Mouse (Mus musculus) adrenal gland (tissue): ENCODE data around the gene Slc7a5.

ENCODE experiments used
- intact Hi-C: fragments of 180-260 bp; cut with DNase I; formaldehyde crosslinking; loops from one replicate; pipeline ENCODE4 v1.15.1; 2025

The Slc7a5 gene

DNA sequence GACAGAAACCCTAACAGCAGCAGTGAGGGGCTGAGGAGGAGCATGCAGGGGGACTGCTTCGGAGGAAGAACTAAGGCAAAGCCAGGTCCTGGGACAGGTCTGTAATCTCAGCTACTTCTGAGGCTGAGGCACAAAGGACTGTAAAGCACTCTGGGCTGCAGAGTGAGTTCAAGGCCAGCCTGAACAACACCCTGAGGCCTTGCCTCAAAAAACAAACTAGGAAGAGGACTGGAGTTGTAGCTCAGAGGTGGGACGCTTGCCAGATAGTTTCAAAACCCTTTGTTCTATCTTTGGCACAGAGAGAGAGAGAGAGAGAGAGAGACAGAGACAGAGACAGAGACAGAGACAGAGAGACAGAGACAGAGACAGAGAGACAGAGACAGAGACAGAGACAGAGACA lies 53.9 kb downstream of the Slc7a5 start:
- intact Hi-C loops: no loop called here

DNA sequence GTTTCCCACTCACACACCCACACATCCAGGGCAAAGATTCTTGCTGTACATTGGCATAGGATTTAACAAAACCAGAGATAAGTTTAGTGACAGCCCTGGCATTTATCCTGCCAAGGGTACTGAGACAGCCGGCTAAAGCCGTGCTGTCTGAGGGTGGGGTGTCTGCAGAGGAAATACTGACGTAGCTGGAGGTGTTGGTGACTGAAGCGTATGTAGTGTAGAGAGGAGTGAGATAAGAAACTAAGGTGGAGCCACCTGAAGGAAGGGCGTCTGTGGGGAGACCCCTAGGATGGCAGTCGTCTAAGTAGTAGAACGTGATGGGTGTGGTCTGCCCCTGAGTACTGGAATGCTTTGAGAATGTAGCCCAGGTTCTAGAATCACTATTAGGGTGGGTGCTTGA lies 55.0 kb downstream of the Slc7a5 start:
- intact Hi-C loops: no loop called here

DNA sequence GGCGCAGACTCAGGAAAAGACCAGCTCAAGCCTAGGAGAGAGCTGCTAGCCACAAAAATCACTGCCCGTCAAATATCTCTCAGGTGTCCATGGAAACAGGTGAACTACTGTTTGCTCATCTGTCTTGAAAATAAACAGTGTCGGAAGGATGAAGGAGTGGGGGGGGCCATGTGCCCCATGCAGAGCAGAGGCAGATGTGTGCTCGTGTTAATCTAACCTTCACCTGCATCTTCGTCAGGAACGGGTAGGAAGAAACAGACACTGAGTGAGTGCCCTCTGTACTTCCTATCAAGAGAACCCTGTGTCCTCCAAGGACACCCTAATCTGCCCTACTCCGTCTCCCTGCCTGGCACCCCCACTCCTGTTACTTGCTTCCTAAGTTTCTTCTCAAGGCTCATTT lies 55.8 kb downstream of the Slc7a5 start:
- intact Hi-C loops: loop anchor here (1.0 to 2.0 kb wide), 2 partner anchors 19 to 58 kb away; no protein-coding TSS in a partner anchor

DNA sequence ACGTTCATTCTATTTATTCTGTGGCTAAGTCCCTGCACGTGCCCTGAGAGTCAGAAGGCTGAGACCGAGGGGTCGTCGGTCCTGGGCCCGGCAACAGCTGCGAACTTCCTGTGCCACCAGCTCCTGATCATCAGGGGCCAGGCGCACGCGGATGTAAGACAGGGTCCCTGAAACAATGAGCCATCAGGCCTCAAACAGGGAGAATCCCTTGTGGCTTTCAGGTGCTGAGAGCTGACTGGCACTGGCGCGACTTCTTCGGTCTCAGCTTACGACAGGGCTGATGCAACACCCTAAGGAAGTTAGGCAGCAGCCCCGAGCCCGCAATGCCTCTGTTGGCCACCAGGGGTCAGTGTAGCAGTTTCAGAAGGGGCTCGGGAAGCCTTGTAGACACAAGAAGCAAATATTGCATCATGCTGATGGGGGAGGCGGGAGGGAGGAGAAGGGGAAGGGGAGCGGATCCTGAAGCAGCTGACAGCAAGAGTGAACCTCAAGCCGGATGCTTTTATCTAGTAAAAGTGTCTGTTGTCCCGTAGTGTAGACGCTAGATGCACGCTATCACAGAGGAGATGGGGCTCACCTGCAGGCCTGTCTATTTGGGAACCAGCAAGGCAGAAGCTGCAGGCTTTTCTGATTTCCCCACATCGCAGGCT lies 56.5 kb downstream of the Slc7a5 start:
- intact Hi-C loops: loop anchor here (1.0 to 2.0 kb wide), 2 partner anchors 20 to 58 kb away; no protein-coding TSS in a partner anchor

DNA sequence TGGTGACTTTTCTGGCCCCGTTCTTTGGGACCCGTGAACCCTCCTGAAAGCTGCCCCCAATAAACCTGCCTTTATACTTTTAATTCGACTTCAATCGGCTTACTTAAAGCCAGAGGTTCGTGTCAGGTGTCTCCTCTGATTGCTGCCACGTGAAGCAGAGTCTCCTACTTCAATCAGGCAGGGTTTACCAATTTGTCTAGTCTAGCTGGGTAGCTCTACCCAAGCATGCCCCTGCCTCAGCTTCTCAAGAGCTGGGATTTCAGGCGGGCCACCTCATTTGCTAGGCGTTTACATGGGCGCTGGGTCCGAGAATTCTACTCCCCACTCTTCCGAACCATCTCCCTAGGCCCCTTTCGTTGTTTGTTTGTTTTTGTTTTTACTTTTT lies 57.1 kb downstream of the Slc7a5 start:
- intact Hi-C loops: loop anchor here (2.0 kb wide), 1 partner anchor 20 kb away; no protein-coding TSS in a partner anchor

DNA sequence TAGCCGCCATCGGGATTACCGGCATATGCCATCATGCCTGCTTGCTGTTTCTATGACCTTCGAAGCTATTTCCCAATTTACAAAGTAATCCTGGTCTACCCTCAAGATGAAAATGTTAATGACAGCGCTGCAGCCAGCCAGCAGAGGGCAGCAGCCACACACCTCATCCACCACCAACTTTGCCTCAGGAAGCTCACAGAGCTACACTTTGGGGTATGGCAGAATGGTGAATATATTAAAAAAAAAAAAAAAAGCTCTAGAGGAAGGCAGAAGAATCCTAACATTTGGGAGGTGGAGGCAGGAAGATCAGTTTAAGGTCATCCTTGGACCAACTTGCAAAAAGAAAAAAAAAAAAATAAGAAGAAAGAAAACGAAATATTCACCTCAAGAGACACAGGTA lies 57.5 kb downstream of the Slc7a5 start:
- intact Hi-C loops: loop anchor here (2.0 kb wide), 1 partner anchor 21 kb away; no protein-coding TSS in a partner anchor

DNA sequence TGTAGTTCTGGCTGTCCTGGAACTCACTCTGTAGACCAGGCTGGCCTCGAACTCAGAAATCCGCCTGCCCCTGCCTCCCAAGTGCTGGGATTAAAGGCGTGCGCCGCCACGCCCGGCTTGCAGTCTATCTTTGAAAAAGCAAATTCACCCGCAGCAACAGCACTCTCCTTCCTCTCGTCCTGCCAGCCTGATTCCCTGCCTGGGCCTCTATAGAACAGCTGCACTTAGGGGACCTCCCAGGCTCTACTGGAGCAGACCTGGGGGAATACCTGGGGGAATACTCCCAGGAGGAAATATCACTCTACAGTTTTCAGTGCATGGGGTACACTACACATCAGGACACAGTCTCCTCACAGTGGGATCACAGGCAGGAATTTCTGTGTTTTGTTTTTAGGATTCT lies 58.2 kb downstream of the Slc7a5 start:
- intact Hi-C loops: loop anchor here (10.0 kb wide), 1 partner anchor 135 kb away; no protein-coding TSS in a partner anchor

DNA sequence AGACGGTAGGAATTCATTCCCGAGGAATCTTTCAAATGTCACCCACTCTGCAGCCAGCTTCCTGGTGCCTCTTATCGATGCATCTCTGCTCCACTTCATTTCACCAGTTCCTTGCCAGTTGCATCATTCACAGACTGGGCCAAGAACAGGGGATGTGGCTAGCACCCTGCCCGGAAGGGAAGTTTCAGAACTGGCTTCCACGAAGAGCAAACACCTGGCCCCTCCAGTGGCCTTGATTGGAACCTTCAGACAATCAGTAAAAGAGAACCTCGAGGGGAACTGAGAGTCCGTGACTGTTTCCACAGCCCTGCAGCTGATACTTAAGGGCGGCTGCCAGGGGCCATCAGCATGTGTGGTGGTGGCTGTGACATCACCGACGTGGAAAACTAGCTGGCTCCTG lies 59.0 kb downstream of the Slc7a5 start:
- intact Hi-C loops: loop anchor here (10.0 kb wide), 1 partner anchor 134 kb away; no protein-coding TSS in a partner anchor

DNA sequence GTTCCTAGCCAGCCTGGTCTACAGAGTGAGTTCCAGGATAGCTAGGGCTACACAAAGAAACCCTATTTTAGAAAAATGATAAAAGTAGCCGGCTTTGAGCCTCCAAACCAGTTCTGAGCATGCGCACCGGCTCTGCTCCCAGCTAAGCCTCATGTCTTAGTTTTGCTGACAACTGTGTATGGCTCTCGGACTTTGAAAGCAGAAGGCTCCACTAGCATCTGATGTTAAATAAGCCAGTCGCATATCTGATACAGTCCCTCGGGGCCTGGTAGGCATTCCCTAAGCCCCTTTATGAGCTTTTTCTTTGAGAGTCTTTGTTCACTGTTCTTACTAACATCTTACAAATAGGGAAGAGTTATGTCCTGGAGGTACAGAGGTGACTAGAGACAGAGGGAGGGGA lies 59.5 kb downstream of the Slc7a5 start:
- intact Hi-C loops: loop anchor here (10.0 kb wide), 1 partner anchor 133 kb away; no protein-coding TSS in a partner anchor

DNA sequence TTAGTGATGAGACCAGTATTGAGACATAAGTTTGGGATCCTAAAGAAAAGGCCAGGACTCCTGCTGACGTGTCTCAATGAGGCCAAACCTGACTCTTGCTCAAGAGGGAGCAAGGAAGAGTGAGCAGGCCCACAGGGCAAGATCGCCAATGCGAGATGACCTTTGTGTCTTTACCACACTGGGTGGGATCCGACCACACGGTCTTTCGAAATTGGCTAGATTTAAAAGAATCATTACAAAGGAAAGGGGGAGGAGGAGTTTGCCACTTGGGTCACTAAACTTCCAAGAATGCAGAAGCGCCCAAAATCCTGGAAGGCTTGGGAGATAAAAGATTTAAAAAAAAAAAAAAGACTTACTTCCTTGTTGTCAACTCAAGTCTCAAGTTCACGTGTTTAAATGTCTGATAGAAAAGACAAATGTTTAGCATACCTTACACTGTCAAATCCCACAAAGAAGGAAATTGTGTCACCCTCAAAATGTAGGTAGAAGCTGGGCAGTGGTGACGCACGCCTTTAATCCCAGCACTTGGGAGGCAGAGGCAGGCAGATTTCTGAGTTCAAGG lies 60.2 kb downstream of the Slc7a5 start:
- intact Hi-C loops: loop anchor here (10.0 kb wide), 1 partner anchor 133 kb away; no protein-coding TSS in a partner anchor

DNA sequence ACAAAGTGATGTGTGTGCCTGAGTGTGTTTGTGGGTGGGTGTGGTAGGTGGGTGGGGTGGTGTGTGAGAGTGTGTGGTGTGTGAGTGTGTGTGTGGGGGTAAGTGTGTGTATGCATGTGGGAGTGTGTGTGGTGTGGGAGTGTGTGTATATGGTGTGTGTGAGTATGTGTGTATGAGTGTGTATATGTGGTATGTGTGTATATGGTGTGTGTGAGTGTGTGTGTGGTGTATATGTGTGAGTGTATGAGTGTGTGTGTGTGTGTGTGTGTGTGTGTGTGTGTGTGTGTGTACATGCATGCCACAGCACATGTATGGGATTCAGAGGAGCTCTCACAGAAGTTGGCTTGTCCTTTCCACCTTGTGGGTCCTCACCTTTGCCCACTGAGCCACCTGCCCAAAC lies 60.7 kb downstream of the Slc7a5 start:
- intact Hi-C loops: loop anchor here (10.0 kb wide), 1 partner anchor 132 kb away; no protein-coding TSS in a partner anchor

DNA sequence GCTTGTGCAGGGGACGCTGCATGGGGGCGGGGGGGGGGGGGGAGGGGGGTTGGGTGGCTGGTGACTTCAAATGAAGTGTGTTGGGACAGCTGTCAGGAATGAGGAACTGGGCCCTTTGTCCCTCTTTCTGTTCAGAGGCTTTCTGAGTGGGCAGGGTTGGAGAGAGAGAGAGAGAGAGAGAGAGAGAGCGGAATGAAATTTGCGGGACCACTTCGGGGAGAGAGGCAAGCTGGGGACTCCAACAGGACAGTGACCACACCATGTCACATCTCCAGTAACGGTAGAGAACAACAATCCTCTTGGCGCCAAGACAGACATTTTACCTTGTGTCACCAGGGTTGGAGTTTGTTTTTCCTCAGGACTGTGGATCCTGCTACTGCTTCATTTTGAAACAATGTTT lies 62.7 kb downstream of the Slc7a5 start:
- intact Hi-C loops: loop anchor here (10.0 kb wide), 1 partner anchor 130 kb away; no protein-coding TSS in a partner anchor

DNA sequence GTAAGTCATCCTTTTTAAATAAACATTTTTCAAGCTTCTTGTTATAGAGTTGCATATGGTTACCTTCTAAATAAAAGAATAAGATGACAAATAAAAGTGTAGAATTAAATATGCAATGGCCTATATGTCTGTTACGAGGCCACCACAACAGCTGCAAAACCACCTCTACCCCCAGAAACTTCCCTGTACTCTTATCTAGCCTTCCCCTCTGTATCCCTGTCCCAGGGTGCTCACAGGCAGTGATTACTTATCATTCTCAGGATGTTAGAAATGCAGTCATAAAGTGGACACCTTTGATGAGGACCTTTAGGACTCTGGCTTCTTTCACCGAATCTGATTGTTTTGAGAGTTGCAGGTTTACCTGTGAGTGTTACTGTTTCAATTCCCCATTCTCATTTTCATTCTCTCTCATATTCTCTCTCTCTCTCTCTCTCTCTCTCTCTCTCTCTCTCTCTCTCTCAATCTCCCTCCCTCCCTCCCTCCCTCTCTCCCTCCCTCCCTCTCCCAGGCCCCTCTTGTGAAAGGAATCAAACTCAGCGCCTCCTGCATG lies 64.2 kb downstream of the Slc7a5 start:
- intact Hi-C loops: loop anchor here (10.0 kb wide), 1 partner anchor 128 kb away; no protein-coding TSS in a partner anchor

DNA sequence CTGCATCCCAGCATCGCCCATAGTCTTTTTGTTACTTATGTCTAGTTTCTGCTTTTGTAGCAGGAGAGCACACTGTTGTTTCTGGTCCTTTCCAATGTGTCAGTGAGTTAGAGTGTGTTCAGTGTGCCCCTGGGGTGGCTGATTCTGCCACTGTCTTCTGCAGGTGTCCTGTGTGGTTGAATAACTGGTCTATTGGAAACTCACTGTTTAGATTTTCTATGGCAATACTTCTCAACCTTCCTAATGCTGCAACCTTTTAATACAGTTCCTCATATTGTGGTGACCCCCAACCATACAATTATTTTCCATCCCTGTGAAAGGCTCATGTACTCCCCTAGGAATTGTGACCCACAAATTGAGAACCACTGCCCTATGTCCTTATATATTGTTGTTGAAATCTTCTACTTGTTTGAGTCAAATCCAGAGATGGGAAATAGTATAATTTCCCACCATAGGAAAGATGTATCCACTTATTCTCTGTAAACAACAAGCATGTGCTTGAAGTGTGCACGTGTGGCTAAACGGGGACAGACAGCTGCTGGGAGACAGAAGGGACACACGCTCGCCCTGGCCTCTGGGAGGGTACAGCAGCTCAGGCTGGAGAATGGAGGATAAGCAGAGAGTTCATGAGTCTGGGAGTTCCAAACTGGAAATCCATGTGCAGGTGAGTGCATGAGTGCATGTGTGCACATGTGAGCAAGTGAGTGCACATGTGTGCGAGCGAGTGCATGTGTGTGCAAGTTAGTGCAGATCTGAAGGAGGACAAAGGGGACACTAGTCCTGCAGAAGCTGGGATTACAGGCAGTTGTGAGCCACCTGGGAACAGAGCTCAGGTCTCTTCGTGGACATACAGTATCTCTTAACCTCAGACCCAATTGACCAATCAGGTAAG lies 65.2 kb downstream of the Slc7a5 start:
- intact Hi-C loops: loop anchor here (10.0 kb wide), 1 partner anchor 128 kb away; no protein-coding TSS in a partner anchor

DNA sequence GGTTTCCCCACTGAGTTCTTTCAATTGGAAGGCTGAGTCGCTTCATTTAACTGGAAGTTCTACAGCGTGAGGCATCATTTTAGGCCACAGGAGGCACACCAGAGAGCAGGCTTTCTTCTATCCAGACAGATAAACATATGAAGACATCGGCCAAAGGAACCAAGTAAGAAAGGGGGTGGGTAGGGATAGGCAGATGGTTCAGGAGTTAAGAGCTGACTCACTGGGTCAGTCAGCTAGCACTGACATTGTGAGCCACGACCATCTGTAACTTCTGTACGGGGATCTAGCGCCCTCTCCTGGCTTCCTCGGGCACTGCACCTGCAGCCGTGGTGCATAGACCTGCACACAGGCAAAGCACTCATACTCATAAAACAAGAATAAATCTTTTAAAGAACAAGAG lies 66.3 kb downstream of the Slc7a5 start:
- intact Hi-C loops: loop anchor here (10.0 kb wide), 1 partner anchor 126 kb away; no protein-coding TSS in a partner anchor

DNA sequence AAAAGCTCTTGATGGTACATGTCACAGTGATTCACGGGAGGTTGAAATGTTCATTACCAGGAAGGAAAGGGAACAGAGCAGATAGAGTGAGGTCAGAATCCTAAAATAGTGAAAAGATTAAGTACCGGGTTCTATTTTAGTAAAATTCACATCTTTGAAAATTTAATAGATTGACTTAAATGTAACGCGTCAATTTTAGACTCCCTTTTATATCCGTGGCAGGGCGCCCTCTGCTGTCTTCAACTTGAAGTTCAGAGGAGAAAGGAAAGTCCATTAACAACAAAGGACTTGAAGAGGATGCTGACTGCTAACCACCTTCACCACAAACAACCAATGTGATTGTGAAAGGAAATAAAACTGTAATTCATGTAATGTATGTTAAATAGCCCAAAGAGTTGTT lies 75.0 kb downstream of the Slc7a5 start:
- intact Hi-C loops: no loop called here

DNA sequence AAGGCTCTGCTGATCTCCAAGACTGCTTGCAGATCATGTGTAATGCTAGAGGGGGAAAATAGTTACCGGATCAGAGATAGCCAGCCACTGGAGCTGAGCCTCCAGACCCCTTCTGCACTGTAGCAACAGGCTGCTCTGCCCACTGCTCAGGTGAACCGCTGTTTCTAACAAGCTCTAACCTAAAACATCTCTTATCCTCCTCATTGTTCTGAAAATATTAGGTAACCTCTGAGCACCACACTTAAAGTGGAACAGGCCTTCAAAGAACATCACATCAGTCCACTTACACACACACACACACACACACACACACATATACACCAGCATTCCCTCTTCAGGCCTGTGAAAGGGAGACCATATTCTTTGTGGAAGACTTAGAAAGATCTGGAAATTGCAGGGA lies 75.4 kb downstream of the Slc7a5 start:
- intact Hi-C loops: no loop called here
